Mouse (Mus musculus) neural tube, embryonic 15.5 days (tissue): ENCODE results near the gene Mmp8. TPM values are rescaled to one million over a fixed set of nuclear protein-coding genes. Genes with fewer than 3 reads are reported as not detected.

Experiments used
- ATAC-seq: fragments of 200-750 bp; cut with Nextera tagmentation; 2 replicates; pipeline ENCODE4 v1.8.0; 2017; ENCODE audit warnings: mild to moderate bottlenecking, moderate TSS enrichment, moderate library complexity; ENCODE audit not compliant: low FRiP score
- H3K27ac ChIP-seq: fragments of 300-500 bp; sonication (generic); replicated peaks from 2 replicates; pipeline ENCODE4 v1.5.1; 2015; ENCODE audit warnings: mild to moderate bottlenecking, inconsistent platforms
- H3K27me3 ChIP-seq: fragments of 300-500 bp; sonication (generic); replicated peaks from 2 replicates; pipeline ENCODE4 v1.6.1; 2015; ENCODE audit warnings: inconsistent platforms
- H3K36me3 ChIP-seq: fragments of 300-500 bp; sonication (generic); 2 replicates; pipeline ENCODE4 v1.6.1; 2015; ENCODE audit warnings: inconsistent platforms
- H3K4me1 ChIP-seq: fragments of 300-500 bp; sonication (generic); 2 replicates; pipeline ENCODE4 v1.6.1; 2015; ENCODE audit warnings: inconsistent platforms
- H3K4me2 ChIP-seq: fragments of 300-500 bp; sonication (generic); 2 replicates; pipeline ENCODE4 v1.6.1; 2015; ENCODE audit warnings: inconsistent platforms, mild to moderate bottlenecking, moderate library complexity
- H3K4me3 ChIP-seq: fragments of 300-500 bp; sonication (generic); replicated peaks from 2 replicates; pipeline ENCODE4 v1.5.1; 2015; ENCODE audit warnings: mild to moderate bottlenecking, inconsistent platforms
- H3K9ac ChIP-seq: fragments of 300-500 bp; sonication (generic); replicated peaks from 2 replicates; pipeline ENCODE4 v1.6.1; 2015; ENCODE audit warnings: mild to moderate bottlenecking, inconsistent platforms
- H3K9me3 ChIP-seq: fragments of 300-500 bp; sonication (generic); replicated peaks from 2 replicates; pipeline ENCODE4 v1.6.1; 2016; ENCODE audit warnings: inconsistent platforms
- WGBS: fragments of 180-500 bp; shearing (Covaris S2); methylation state at CpG from one replicate; pipeline ENCODE4 v1.1.7; 2015; ENCODE audit warnings: mixed read lengths; 5-methylcytosine and 5-hydroxymethylcytosine counted together
- polyA plus RNA-seq: library from polyadenylated mRNA; unstranded; fragments of >200 nt; fragmentation: Nextera tagmentation; extraction: Ambion mirVana; gene quantifications from 2 replicates; pipeline ENCODE4 v1.2.1, GENCODE M21; 2015

Mmp8 gene
- polyA plus RNA-seq = 0.12 and 0.33 TPM in 2 replicates

DNA sequence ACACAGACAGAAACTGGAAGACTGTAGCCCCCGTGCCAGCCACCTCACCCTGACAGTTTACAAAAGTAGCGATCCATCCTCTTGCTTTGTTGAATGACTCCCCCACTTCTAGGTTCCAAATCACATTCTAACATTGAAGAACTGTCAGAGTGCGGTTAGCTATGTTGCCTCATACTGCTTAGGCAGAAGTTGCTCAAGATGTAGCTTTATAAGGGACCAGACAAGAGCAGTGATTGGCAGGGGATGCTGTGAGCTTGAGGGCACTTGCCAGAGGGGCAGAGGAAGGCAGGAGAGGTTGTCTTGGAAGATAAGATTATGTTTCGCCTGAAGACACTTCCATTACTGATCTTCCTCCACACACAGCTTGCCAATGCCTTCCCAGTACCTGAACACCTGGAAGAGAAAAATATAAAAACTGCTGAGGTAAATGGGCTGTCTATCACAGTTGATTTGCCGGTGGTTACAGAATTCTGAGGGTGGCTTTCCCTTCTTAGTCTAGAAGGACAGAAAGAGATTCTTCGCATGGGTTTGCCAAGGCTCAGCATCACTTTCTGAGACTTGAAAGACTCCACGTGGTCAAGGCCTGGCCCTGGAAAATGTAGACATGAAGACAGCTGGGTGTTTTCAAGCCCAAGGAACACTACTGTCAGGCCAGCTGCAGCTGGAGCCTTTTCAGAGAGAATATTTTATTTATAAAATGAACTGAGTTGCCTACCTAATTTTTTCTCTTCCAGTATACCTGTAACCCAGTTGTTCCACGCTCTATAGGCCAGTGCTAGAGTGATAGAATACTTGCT is at the start of gene Mmp8:
Gene Mmp8 (plus strand): TSS at position 236 of the 797 bp plus-strand sequence.
- H3K9me3 ChIP-seq = no peaks in the 10 kb centered on the region
- H3K9ac ChIP-seq = no peak within 1 kb of the TSS
- WGBS = 88% methylated on average over 8 of the region's 8 CpGs
- no peaks in the 10 kb centered on the region for H3K27me3 ChIP-seq
- H3K4me3 ChIP-seq = no peak within 1 kb of the TSS
- H3K36me3 ChIP-seq = no peaks in the 10 kb centered on the region
- no peak within 1 kb of the TSS for H3K4me2 ChIP-seq
- ATAC-seq = no peak
- H3K27ac ChIP-seq = no peak within 1 kb of the TSS
- no peaks in the 10 kb centered on the region for H3K4me1 ChIP-seq

- no peaks in the 10 kb centered on the region for H3K9me3 ChIP-seq
- no peaks in the 10 kb centered on the region for H3K4me1 ChIP-seq
- no peaks in the 10 kb centered on the region for H3K36me3 ChIP-seq
- H3K27ac ChIP-seq = no peak overlapping the region
- 87% methylated on average over 10 of the region's 10 CpGs for WGBS
- no peaks in the 10 kb centered on the region for H3K27me3 ChIP-seq
- no peak overlapping the region for H3K4me2 ChIP-seq
- H3K4me3 ChIP-seq = no peak overlapping the region
- no peak for ATAC-seq
- no peak overlapping the region for H3K9ac ChIP-seq
These were observed 48.5 kb upstream of the Mmp8 start for GRCm38 (mm10) chr9:7509619-7510233.

DNA sequence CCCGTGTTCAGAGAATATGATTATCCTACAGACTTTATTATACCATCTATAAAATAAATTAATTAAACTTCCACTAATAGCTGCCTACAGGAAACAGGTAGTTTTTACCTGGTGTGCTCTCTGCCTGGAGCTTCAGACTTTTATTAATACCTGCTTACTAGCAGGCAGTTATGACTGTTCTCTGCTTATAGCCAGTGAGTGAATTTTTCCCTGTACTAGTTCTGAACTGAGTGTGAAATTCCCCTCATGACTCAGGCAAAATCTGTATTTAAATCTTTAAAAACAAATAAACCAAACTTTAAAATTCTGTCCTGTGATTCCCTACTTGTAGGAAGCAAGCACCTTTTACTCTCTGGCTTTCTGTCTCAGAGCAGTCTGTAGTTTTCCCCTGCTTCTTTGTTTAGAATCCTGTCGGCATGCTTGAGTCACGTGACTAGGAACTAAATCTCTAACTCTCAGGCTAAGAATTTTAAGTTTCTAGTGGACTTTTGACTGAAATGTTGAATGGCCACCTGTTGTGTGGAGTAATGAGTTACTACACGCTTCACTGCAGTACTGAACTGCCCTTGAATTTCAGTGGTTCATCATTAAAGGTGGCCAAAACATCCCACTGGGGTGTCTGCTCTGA is 40.2 kb upstream of the Mmp8 start:
- Histone ChIP-seq H3K27me3 (no peaks in the 10 kb centered on the region), H3K36me3 (no peaks in the 10 kb centered on the region), H3K27ac (no peak overlapping the region), H3K4me1 (no peaks in the 10 kb centered on the region), H3K4me3 (no peak overlapping the region), H3K9ac (no peak overlapping the region), H3K9me3 (no peaks in the 10 kb centered on the region), H3K4me2 (no peak overlapping the region)
- ATAC-seq = no peak
- 65% methylated on average over 4 of the region's 4 CpGs for WGBS

GRCm38 (mm10) chr9:7526255-7526940 is 31.9 kb upstream of the Mmp8 start:
- Histone ChIP-seq H3K9me3 (no peaks in the 10 kb centered on the region), H3K4me1 (no peaks in the 10 kb centered on the region), H3K27me3 (no peaks in the 10 kb centered on the region), H3K27ac (no peak overlapping the region), H3K4me2 (no peak overlapping the region), H3K36me3 (no peaks in the 10 kb centered on the region), H3K4me3 (no peak overlapping the region), H3K9ac (no peak overlapping the region)
- ATAC-seq = no peak
- 51% methylated on average over 4 of the region's 4 CpGs for WGBS

GRCm38 (mm10) chr9:7542763-7543162 is 15.5 kb upstream of the Mmp8 start:
- no peak overlapping the region for H3K4me2 ChIP-seq
- no peak for ATAC-seq
- no peaks in the 10 kb centered on the region for H3K36me3 ChIP-seq
- no peaks in the 10 kb centered on the region for H3K9me3 ChIP-seq
- H3K4me3 ChIP-seq = no peak overlapping the region
- H3K27me3 ChIP-seq = no peaks in the 10 kb centered on the region
- no peak overlapping the region for H3K27ac ChIP-seq
- no peaks in the 10 kb centered on the region for H3K4me1 ChIP-seq
- H3K9ac ChIP-seq = no peak overlapping the region

- H3K4me2 ChIP-seq = no peak overlapping the region
- WGBS = 66% methylated on average over 1 of the region's 1 CpGs
- no peaks in the 10 kb centered on the region for H3K4me1 ChIP-seq
- no peak for ATAC-seq
- H3K27me3 ChIP-seq = no peaks in the 10 kb centered on the region
- no peak overlapping the region for H3K4me3 ChIP-seq
- no peaks in the 10 kb centered on the region for H3K36me3 ChIP-seq
- H3K27ac ChIP-seq = no peak overlapping the region
- no peak overlapping the region for H3K9ac ChIP-seq
- H3K9me3 ChIP-seq = no peaks in the 10 kb centered on the region
These were observed 13.3 kb upstream of the Mmp8 start for GRCm38 (mm10) chr9:7544923-7545457.

GRCm38 (mm10) chr9:7545471-7545870 is 12.8 kb upstream of the Mmp8 start:
- WGBS = 74% methylated on average over 1 of the region's 1 CpGs
- Histone ChIP-seq H3K4me3 (no peak overlapping the region), H3K4me2 (no peak overlapping the region), H3K4me1 (no peaks in the 10 kb centered on the region), H3K27ac (no peak overlapping the region), H3K27me3 (no peaks in the 10 kb centered on the region), H3K36me3 (no peaks in the 10 kb centered on the region), H3K9ac (no peak overlapping the region), H3K9me3 (no peaks in the 10 kb centered on the region)
- ATAC-seq = no peak

DNA sequence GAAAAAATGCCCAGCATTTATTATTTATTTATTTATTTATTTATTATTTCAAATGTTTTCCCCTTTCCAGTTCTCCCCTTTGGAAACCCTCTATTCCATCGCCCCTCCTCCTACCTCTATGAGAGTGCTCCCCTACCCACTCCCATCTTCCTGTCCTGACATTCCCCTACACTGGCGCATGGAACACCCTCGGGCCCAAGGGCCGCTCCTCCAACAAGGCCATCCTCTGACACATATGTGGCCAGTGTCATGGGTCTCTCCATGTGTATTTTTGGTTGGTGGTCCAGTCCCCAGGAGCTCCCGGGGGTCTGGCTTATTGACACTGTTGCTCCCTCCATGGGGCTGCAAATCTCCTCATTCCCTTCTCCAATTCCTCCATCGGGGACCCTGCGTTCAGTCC is 12.3 kb upstream of the Mmp8 start:
- Histone ChIP-seq H3K27ac (no peak overlapping the region), H3K27me3 (no peaks in the 10 kb centered on the region), H3K4me2 (no peak overlapping the region), H3K36me3 (no peaks in the 10 kb centered on the region), H3K4me3 (no peak overlapping the region), H3K9ac (no peak overlapping the region), H3K9me3 (no peaks in the 10 kb centered on the region), H3K4me1 (no peaks in the 10 kb centered on the region)
- no peak for ATAC-seq
- WGBS = 89% methylated on average over 7 of the region's 7 CpGs

- no peak overlapping the region for H3K4me3 ChIP-seq
- H3K27ac ChIP-seq = no peak overlapping the region
- ATAC-seq = no peak
These were observed 6.3 kb upstream of the Mmp8 start for GRCm38 (mm10) chr9:7551943-7552342.

GRCm38 (mm10) chr9:7553536-7553935 is 4.7 kb upstream of the Mmp8 start:
- H3K9me3 ChIP-seq = no peaks in the 10 kb centered on the region
- H3K36me3 ChIP-seq = no peaks in the 10 kb centered on the region
- no peak overlapping the region for H3K9ac ChIP-seq
- no peak overlapping the region for H3K4me3 ChIP-seq
- H3K4me2 ChIP-seq = no peak overlapping the region
- H3K4me1 ChIP-seq = no peaks in the 10 kb centered on the region
- ATAC-seq = no peak
- H3K27ac ChIP-seq = no peak overlapping the region
- no peaks in the 10 kb centered on the region for H3K27me3 ChIP-seq
- 88% methylated on average over 3 of the region's 3 CpGs for WGBS

More at GRCm38 (mm10) chr9:7551943-7552342, 6.3 kb upstream of the Mmp8 start:
- H3K9ac ChIP-seq = no peak overlapping the region
- H3K4me1 ChIP-seq = no peaks in the 10 kb centered on the region
- H3K27me3 ChIP-seq = no peaks in the 10 kb centered on the region
- H3K9me3 ChIP-seq = no peaks in the 10 kb centered on the region
- no peaks in the 10 kb centered on the region for H3K36me3 ChIP-seq
- no peak overlapping the region for H3K4me2 ChIP-seq

GRCm38 (mm10) chr9:7554382-7554781 is 3.9 kb upstream of the Mmp8 start:
- ATAC-seq = no peak
- Histone ChIP-seq H3K36me3 (no peaks in the 10 kb centered on the region), H3K9ac (no peak overlapping the region), H3K9me3 (no peaks in the 10 kb centered on the region), H3K4me1 (no peaks in the 10 kb centered on the region), H3K4me3 (no peak overlapping the region), H3K27ac (no peak overlapping the region), H3K27me3 (no peaks in the 10 kb centered on the region), H3K4me2 (no peak overlapping the region)
- 38% methylated on average over 3 of the region's 3 CpGs for WGBS
